Mouse (Mus musculus) CH12.LX (cell line): ENCODE results near the gene Atp5b. TPM values are rescaled to one million over a fixed set of nuclear protein-coding genes. Genes with fewer than 3 reads are reported as not detected.
A peak's percentile ranks its signal among the peaks of the same experiment; 100 is the strongest.

Experiments used
- DNase-seq: peaks from one replicate; pipeline ENCODE4 v3.0.0-alpha.2; 2013; ENCODE audit errors: extremely low read depth
- H3K27ac ChIP-seq: 2 replicates; pipeline ENCODE4 v1.5.1; 2012; ENCODE audit warnings: low read depth, mild to moderate bottlenecking, control low read depth, moderate library complexity; ENCODE audit not compliant: insufficient read depth
- H3K27me3 ChIP-seq: replicated peaks from 2 replicates; pipeline ENCODE3; 2012; ENCODE audit warnings: inconsistent platforms
- H3K36me3 ChIP-seq, 2 experiments: replicated peaks in 1 of 2; 2 replicates each; pipeline versions ENCODE3 to v1.6.1; 2012; ENCODE audit warnings: inconsistent platforms in 1 of 2, low read length in 1 of 2, mild to moderate bottlenecking in 1 of 2, mixed read lengths in 1 of 2, moderate library complexity in 1 of 2; ENCODE audit not compliant: control insufficient read depth in 1 of 2, insufficient read depth in 1 of 2
- H3K4me1 ChIP-seq, 2 experiments: 2 replicates each; pipeline ENCODE4 v1.6.1; 2012; ENCODE audit warnings: inconsistent platforms in 1 of 2, moderate library complexity in 1 of 2; ENCODE audit not compliant: insufficient read depth in 2 of 2, control insufficient read depth in 1 of 2
- H3K4me2 ChIP-seq: 2 replicates; pipeline ENCODE4 v1.6.1; 2012; ENCODE audit warnings: low read depth, mild to moderate bottlenecking, control low read depth; ENCODE audit not compliant: poor library complexity, insufficient read depth, severe bottlenecking
- H3K4me3 ChIP-seq, 3 experiments: fragments of 150-350 bp in 1 of 3; sonication (generic) in 1 of 3; replicated peaks in 1 of 3; 2 replicates each; pipeline versions ENCODE3 to v1.5.1; 2011 to 2012; ENCODE audit warnings: low read depth in 2 of 3, low read length in 2 of 3, mild to moderate bottlenecking in 2 of 3, moderate library complexity in 2 of 3, control low read depth in 1 of 3, improper control_type of control experiment in 1 of 3, inconsistent platforms in 1 of 3, mixed read lengths in 1 of 3; ENCODE audit not compliant: poor library complexity in 1 of 3
- H3K79me2 ChIP-seq: replicated peaks from 2 replicates; pipeline ENCODE4 v1.6.1; 2012; ENCODE audit warnings: mild to moderate bottlenecking, moderate library complexity; ENCODE audit not compliant: control insufficient read depth, poor library complexity, insufficient read depth, severe bottlenecking; ENCODE audit errors: extremely low read depth
- H3K9ac ChIP-seq: 2 replicates; pipeline ENCODE4 v1.6.1; 2012; ENCODE audit warnings: low read depth, mild to moderate bottlenecking, control low read depth, moderate library complexity; ENCODE audit not compliant: insufficient read depth
- H3K9me3 ChIP-seq: replicated peaks from 2 replicates; pipeline ENCODE3; 2012; ENCODE audit warnings: low read length, inconsistent platforms, mixed read lengths
- BHLHE40 ChIP-seq: IDR thresholded peaks from 2 replicates; pipeline ENCODE4 v1.6.1; 2011; ENCODE audit warnings: mild to moderate bottlenecking, low read depth, low read length, improper control_type of control experiment
- CHD1 ChIP-seq: IDR thresholded peaks from 2 replicates; pipeline ENCODE4 v1.6.1; 2012; ENCODE audit warnings: low read depth, low read length, improper control_type of control experiment, inconsistent platforms
- CTCF ChIP-seq, 2 experiments: IDR thresholded peaks in 1 of 2; conservative IDR thresholded peaks in 1 of 2; 2 replicates each; pipeline ENCODE4 v1.5.1; 2011 to 2012; ENCODE audit warnings: low read depth in 2 of 2, low read length in 2 of 2, improper control_type of control experiment in 1 of 2, inconsistent platforms in 1 of 2, mild to moderate bottlenecking in 1 of 2, moderate library complexity in 1 of 2
- E2F4 ChIP-seq: IDR thresholded peaks from 2 replicates; pipeline ENCODE4 v1.6.1; 2011; ENCODE audit warnings: low read depth, low read length, improper control_type of control experiment; ENCODE audit not compliant: insufficient replicate concordance
- EP300 ChIP-seq: IDR thresholded peaks from 2 replicates; pipeline ENCODE4 v1.6.1; 2011; ENCODE audit warnings: low read length, improper control_type of control experiment
- GABPA ChIP-seq: IDR thresholded peaks from 2 replicates; pipeline ENCODE4 v1.6.1; 2012; ENCODE audit warnings: low read depth, low read length, improper control_type of control experiment, inconsistent platforms; ENCODE audit not compliant: insufficient replicate concordance
- HCFC1 ChIP-seq: IDR thresholded peaks from 2 replicates; pipeline ENCODE4 v1.6.1; 2012; ENCODE audit warnings: low read depth, mild to moderate bottlenecking, inconsistent platforms, low read length, improper control_type of control experiment
- IRF4 ChIP-seq: IDR thresholded peaks from 2 replicates; pipeline ENCODE4 v1.6.1; 2014; ENCODE audit warnings: low read depth, mild to moderate bottlenecking, inconsistent platforms, low read length, improper control_type of control experiment
- JUN ChIP-seq: IDR thresholded peaks from 2 replicates; pipeline ENCODE4 v1.6.1; 2011; ENCODE audit warnings: low read depth, mild to moderate bottlenecking, low read length, improper control_type of control experiment, moderate library complexity; ENCODE audit not compliant: insufficient read depth
- JUND ChIP-seq: conservative IDR thresholded peaks from 2 replicates; pipeline ENCODE4 v1.6.1; 2011; ENCODE audit warnings: low read depth, low read length, improper control_type of control experiment
- KAT2A ChIP-seq: IDR thresholded peaks from 2 replicates; pipeline ENCODE4 v1.6.1; 2012; ENCODE audit warnings: low read length, improper control_type of control experiment, inconsistent platforms; ENCODE audit not compliant: insufficient replicate concordance
- MAFK ChIP-seq: IDR thresholded peaks from 2 replicates; pipeline ENCODE4 v1.6.1; 2011; ENCODE audit warnings: low read length, improper control_type of control experiment; ENCODE audit not compliant: insufficient replicate concordance
- MAX ChIP-seq: IDR thresholded peaks from 2 replicates; pipeline ENCODE4 v1.6.1; 2011; ENCODE audit warnings: low read length, improper control_type of control experiment
- MYC ChIP-seq: IDR thresholded peaks from 2 replicates; pipeline ENCODE4 v1.6.1; 2011; ENCODE audit warnings: low read depth, mild to moderate bottlenecking, improper control_type of control experiment, low read length
- TBP ChIP-seq: conservative IDR thresholded peaks from 2 replicates; pipeline ENCODE4 v1.6.1; 2011; ENCODE audit warnings: low read depth, low read length, improper control_type of control experiment
- UBTF ChIP-seq: IDR thresholded peaks from 2 replicates; pipeline ENCODE4 v1.6.1; 2012; ENCODE audit warnings: low read depth, mild to moderate bottlenecking, inconsistent platforms, low read length, improper control_type of control experiment, moderate library complexity
- USF1 ChIP-seq: IDR thresholded peaks from 2 replicates; pipeline ENCODE4 v1.6.1; 2014; ENCODE audit warnings: low read depth, mild to moderate bottlenecking, inconsistent platforms, low read length, improper control_type of control experiment
- ZC3H11A ChIP-seq: IDR thresholded peaks from 2 replicates; pipeline ENCODE4 v1.6.1; 2012; ENCODE audit warnings: low read depth, mild to moderate bottlenecking, inconsistent platforms, low read length, improper control_type of control experiment
- ZNF384 ChIP-seq: IDR thresholded peaks from 2 replicates; pipeline ENCODE4 v1.6.1; 2012; ENCODE audit warnings: low read depth, low read length, improper control_type of control experiment, inconsistent platforms
- dilution Hi-C: fragments of 300-500 bp; cut with MboI; formaldehyde crosslinking; loops from 2 replicates; pipeline ENCODE4 v1.14.3; 2020; ENCODE audit warnings: low sequenced_read_pairs; ENCODE audit not compliant: extremely low pct_unique_long_range_greater_than_20kb, extremely low pct_ligation_motif_present
- in situ Hi-C: fragments of 300-500 bp; cut with MboI; formaldehyde crosslinking; loops from 3 replicates; pipeline ENCODE4 v1.14.3; 2019; ENCODE audit warnings: low sequenced_read_pairs, low pct_ligation_motif_present, low pct_unique_long_range_greater_than_20kb, mixed read lengths
- polyA plus RNA-seq: library from polyadenylated mRNA; unstranded; fragments of >175 nt; gene quantifications from 2 replicates; pipeline ENCODE4 v1.2.1, GENCODE M21; 2012; ENCODE audit warnings: low read depth; ENCODE audit not compliant: insufficient read length
- total RNA-seq, 2 experiments: library from RNA; depleted of rRNA; stranded (reverse); fragments of 300-350 nt in 1 of 2; fragments of >200 nt in 1 of 2; gene quantifications; 2 replicates each; pipeline ENCODE4 v1.2.3; 2012 to 2014

The Atp5b gene
- total and polyA plus RNA-seq, 3 experiments, result 1,607 to 1,775 (median 1,695) TPM

GRCm38 (mm10) chr10:128061109-128061508, 22.0 kb upstream of the Atp5b start:
- no peak overlapping the region for H3K27ac ChIP-seq
- peaks cover 10 to 43% of the 10 kb centered on the region in 2 experiments for H3K36me3 ChIP-seq
- peak overlapping the region; percentile 82 for H3K4me2 ChIP-seq
- peak overlapping the region in 2 of 3 experiments; percentile 88 to 90 for H3K4me3 ChIP-seq
- dilution Hi-C loops (no loop called here), in situ Hi-C loops (no loop called here)
- H3K79me2 ChIP-seq, result peaks cover 70% of the 10 kb centered on the region
- DNase-seq, result no peak
- peak overlapping the region; percentile 99 for H3K9ac ChIP-seq
- peaks cover 7 to 52% of the 10 kb centered on the region in 2 experiments; a peak in 3 of 4 replicates for H3K4me1 ChIP-seq
- H3K9me3 ChIP-seq, result no peaks in the 10 kb centered on the region
- H3K27me3 ChIP-seq, result no peaks in the 10 kb centered on the region
- TF ChIP-seq ZNF384, result peak; percentile 61
- TF ChIP-seq E2F4, result no peak

DNA sequence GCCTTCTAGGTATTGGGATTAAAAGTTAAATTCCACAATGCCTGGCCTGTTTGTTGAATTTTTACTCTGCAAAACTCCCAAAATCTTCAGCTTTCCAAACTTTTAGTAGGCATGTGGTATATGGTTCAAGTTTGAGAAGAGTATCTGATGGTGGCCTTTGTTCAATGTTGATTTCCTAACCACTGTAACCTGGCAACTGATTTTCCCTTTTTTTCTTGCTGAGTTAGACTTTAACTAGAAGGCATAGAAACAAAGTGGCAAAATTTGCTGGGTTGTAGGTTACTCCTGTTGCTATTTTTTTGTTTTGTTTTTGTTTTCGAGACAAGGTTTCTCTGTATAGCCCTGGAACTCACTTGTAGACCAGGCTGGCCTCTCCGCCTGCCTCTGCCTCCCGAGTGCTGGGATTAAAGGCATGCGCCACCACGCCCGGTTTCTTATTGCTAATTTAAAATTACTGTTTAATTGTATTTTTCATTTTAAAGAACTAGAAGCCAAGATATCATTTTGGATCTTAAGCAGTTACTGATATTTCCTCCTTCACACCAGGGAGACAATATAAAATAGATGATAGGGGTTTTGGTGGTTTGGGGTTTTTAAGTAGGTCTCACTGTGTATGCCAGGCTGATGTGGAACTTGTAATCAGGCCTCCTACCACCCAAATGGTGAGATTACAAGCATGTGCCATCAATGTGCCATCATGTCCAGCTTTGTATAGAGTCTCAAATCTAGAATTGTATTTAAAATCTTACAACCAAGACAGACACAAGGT, 20.7 kb upstream of the Atp5b start:
- peak overlapping the region in 1 of 3 experiments; percentile 35 for H3K4me3 ChIP-seq
- H3K4me1 ChIP-seq, result peaks cover 7 to 57% of the 10 kb centered on the region in 2 experiments; a peak in 3 of 4 replicates
- in situ Hi-C loops (no loop called here), dilution Hi-C loops (no loop called here)
- peaks cover 82% of the 10 kb centered on the region for H3K79me2 ChIP-seq
- H3K9ac ChIP-seq, result peak overlapping the region; percentile 46
- TF ChIP-seq BHLHE40 (no peak), USF1 (no peak), ZC3H11A (no peak), CTCF (conservative IDR thresholded peaks at IDR 0.05 in 1 of 2, IDR thresholded peaks at IDR 0.05 in 1 of 2; ENCODE audit: low read depth in 2 of 2, low read length in 2 of 2) (no peak), JUND (no peak), CHD1 (no peak), UBTF (no peak), E2F4 (no peak), HCFC1 (no peak), EP300 (no peak), MAFK (no peak), JUN (no peak), GABPA (no peak), MAX (no peak), ZNF384 (no peak), TBP (no peak), KAT2A (no peak), IRF4 (no peak), MYC (no peak)
- H3K36me3 ChIP-seq, result peaks cover 11 to 51% of the 10 kb centered on the region in 2 experiments
- no peak overlapping the region for H3K27ac ChIP-seq
- no peaks in the 10 kb centered on the region for H3K9me3 ChIP-seq
- DNase-seq, result no peak
- peak overlapping the region; percentile 82 for H3K4me2 ChIP-seq
- no peaks in the 10 kb centered on the region for H3K27me3 ChIP-seq
